Mouse (Mus musculus): ENCODE measurements around the gene Helz. TPM values are rescaled to one million over a fixed set of nuclear protein-coding genes. Genes with fewer than 3 reads are reported as not detected.

Gene Helz
- polyA plus RNA-seq, 1 experiment from 2014 or later = 22.0 TPM

DNA sequence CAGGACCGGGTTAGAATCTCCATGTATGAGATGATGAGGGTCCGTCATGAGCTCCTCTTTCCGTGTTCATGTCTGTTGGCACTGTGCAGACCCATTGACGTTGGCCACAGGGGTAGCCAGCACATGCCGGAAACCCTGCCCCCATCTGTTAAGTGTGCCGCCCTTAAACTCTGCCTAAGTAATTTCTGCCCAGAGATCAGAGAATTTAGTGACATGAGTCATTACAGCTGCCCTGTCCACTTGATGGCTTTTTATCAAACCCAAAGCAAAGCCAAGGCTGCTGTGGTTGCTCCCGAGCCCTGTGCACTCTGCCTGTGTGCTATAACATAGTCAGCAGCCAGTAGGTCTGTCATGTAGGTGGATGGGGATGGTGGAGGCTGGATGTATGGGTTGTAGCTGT lies 83.4 kb downstream of the Helz start:
- H3K4me1 ChIP-seq = no peaks in the 10 kb centered on the region

GRCm38 (mm10) chr11:107633563-107634146 lies 85.9 kb downstream of the Helz start:
- H3K4me1 ChIP-seq = no peaks in the 10 kb centered on the region
- no peak overlapping the region for H3K4me2 ChIP-seq (replicated peaks)
- no peaks in the 10 kb centered on the region for H3K27me3 ChIP-seq
- H3K4me3 ChIP-seq = no peak overlapping the region
- H3K36me3 ChIP-seq = peaks cover 62% of the 10 kb centered on the region
- no peaks in the 10 kb centered on the region for H3K9me3 ChIP-seq
- 93% methylated on average over 5 of the region's 5 CpGs for WGBS
- no peak overlapping the region for H3K9ac ChIP-seq
- ATAC-seq (ENCODE audit: low FRiP score, low read depth) = no peak
- no peak overlapping the region for H3K27ac ChIP-seq

More for the DNA sequence above, 83.4 kb downstream of the Helz start:
- no peak overlapping the region for H3K9ac ChIP-seq
- no peaks in the 10 kb centered on the region for H3K9me3 ChIP-seq
- H3K27me3 ChIP-seq = no peaks in the 10 kb centered on the region
- no peak overlapping the region for H3K27ac ChIP-seq
- H3K36me3 ChIP-seq = peaks cover 53% of the 10 kb centered on the region
- ATAC-seq (ENCODE audit: low FRiP score, low read depth) = no peak
- H3K4me2 ChIP-seq (replicated peaks) = no peak overlapping the region
- WGBS = 90% methylated on average over 7 of the region's 7 CpGs
- H3K4me3 ChIP-seq = no peak overlapping the region

- H3K27ac ChIP-seq = no peak overlapping the region
- H3K36me3 ChIP-seq = peaks cover 69% of the 10 kb centered on the region
- H3K27me3 ChIP-seq = no peaks in the 10 kb centered on the region
- no peak overlapping the region for H3K4me3 ChIP-seq
- no peaks in the 10 kb centered on the region for H3K4me1 ChIP-seq
- H3K4me2 ChIP-seq (replicated peaks) = no peak overlapping the region
- no peak for ATAC-seq (ENCODE audit: low FRiP score, low read depth)
- no peaks in the 10 kb centered on the region for H3K9me3 ChIP-seq
- 80% methylated on average over 5 of the region's 5 CpGs for WGBS
- no peak overlapping the region for H3K9ac ChIP-seq
These were observed 90.4 kb downstream of the Helz start for GRCm38 (mm10) chr11:107638137-107638536.

- H3K9ac ChIP-seq = no peak overlapping the region
- H3K27ac ChIP-seq = no peak overlapping the region
- H3K4me1 ChIP-seq = no peaks in the 10 kb centered on the region
- no peaks in the 10 kb centered on the region for H3K27me3 ChIP-seq
- H3K4me3 ChIP-seq = no peak overlapping the region
- WGBS = 90% methylated on average over 2 of the region's 2 CpGs
- H3K36me3 ChIP-seq = peaks cover 68% of the 10 kb centered on the region
- ATAC-seq (ENCODE audit: low FRiP score, low read depth) = no peak
- H3K4me2 ChIP-seq (replicated peaks) = no peak overlapping the region
- no peaks in the 10 kb centered on the region for H3K9me3 ChIP-seq
These were observed 91.9 kb downstream of the Helz start for GRCm38 (mm10) chr11:107639657-107640056.

GRCm38 (mm10) chr11:107644461-107644860 lies 96.7 kb downstream of the Helz start:
- H3K9me3 ChIP-seq = no peaks in the 10 kb centered on the region
- peaks cover 72% of the 10 kb centered on the region for H3K36me3 ChIP-seq
- H3K4me2 ChIP-seq (replicated peaks) = no peak overlapping the region
- H3K4me1 ChIP-seq = no peaks in the 10 kb centered on the region
- 97% methylated on average over 4 of the region's 4 CpGs for WGBS
- no peaks in the 10 kb centered on the region for H3K27me3 ChIP-seq
- no peak for ATAC-seq (ENCODE audit: low FRiP score, low read depth)
- H3K4me3 ChIP-seq = no peak overlapping the region
- H3K27ac ChIP-seq = no peak overlapping the region
- H3K9ac ChIP-seq = no peak overlapping the region

- 98% methylated on average over 3 of the region's 3 CpGs for WGBS
- Histone ChIP-seq H3K27ac (no peak overlapping the region), H3K4me1 (no peaks in the 10 kb centered on the region), H3K4me2 (replicated peaks) (no peak overlapping the region), H3K9ac (no peak overlapping the region), H3K27me3 (no peaks in the 10 kb centered on the region), H3K9me3 (no peaks in the 10 kb centered on the region), H3K36me3 (peaks cover 83% of the 10 kb centered on the region), H3K4me3 (no peak overlapping the region)
- ATAC-seq (ENCODE audit: low FRiP score, low read depth) = no peak
These were observed 99.6 kb downstream of the Helz start for GRCm38 (mm10) chr11:107647330-107647729.

GRCm38 (mm10) chr11:107648668-107649067 lies 100.9 kb downstream of the Helz start:
- H3K9me3 ChIP-seq = no peaks in the 10 kb centered on the region
- H3K4me1 ChIP-seq = no peaks in the 10 kb centered on the region
- no peak for ATAC-seq (ENCODE audit: low FRiP score, low read depth)
- H3K4me2 ChIP-seq (replicated peaks) = no peak overlapping the region
- H3K9ac ChIP-seq = no peak overlapping the region
- 88% methylated on average over 4 of the region's 4 CpGs for WGBS
- no peak overlapping the region for H3K4me3 ChIP-seq
- no peaks in the 10 kb centered on the region for H3K27me3 ChIP-seq
- H3K27ac ChIP-seq = no peak overlapping the region
- H3K36me3 ChIP-seq = peaks cover 82% of the 10 kb centered on the region

GRCm38 (mm10) chr11:107649458-107649857 lies 101.7 kb downstream of the Helz start:
- no peak for ATAC-seq (ENCODE audit: low FRiP score, low read depth)
- 96% methylated on average over 14 of the region's 14 CpGs for WGBS
- H3K4me3 ChIP-seq = no peak overlapping the region
- no peak overlapping the region for H3K9ac ChIP-seq
- no peak overlapping the region for H3K27ac ChIP-seq
- H3K4me2 ChIP-seq (replicated peaks) = no peak overlapping the region
- no peaks in the 10 kb centered on the region for H3K27me3 ChIP-seq
- H3K36me3 ChIP-seq = peaks cover 74% of the 10 kb centered on the region
- H3K9me3 ChIP-seq = no peaks in the 10 kb centered on the region
- no peaks in the 10 kb centered on the region for H3K4me1 ChIP-seq

DNA sequence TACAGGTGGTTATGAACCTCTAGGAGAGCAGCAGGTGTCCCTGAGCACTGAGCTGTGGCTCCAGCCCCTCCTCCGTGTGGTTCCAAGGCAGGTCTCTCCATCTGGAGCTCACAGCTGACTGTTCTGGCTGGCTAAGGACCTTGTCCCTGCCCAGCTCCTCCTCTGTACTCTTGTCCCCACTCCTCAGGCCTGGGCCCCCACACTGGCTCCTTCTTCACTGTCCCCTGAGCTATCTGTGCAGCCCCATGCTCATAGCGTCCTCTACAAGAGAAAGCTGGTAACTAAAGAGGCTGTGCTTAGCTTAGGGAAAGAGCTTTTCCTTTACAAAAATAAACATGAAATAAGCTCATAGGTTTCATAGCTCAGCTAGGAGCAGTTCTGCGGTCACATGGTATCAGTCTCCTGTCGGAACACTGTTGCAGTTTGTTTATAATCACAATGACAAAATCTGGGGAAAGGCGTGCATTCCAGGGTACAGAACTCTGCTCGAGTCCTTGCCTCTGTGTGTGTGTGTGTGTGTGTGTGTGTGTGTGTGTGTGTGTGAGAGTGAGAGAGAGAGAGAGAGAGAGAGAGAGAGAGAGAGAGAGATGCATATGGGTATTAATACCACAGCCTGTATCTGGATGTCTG lies 102.8 kb downstream of the Helz start:
- Histone ChIP-seq H3K9ac (no peak overlapping the region), H3K27ac (no peak overlapping the region), H3K9me3 (no peaks in the 10 kb centered on the region), H3K27me3 (no peaks in the 10 kb centered on the region), H3K4me2 (replicated peaks) (no peak overlapping the region), H3K4me1 (no peaks in the 10 kb centered on the region), H3K4me3 (no peak overlapping the region), H3K36me3 (peaks cover 70% of the 10 kb centered on the region)
- WGBS = 76% methylated on average over 6 of the region's 6 CpGs
- ATAC-seq (ENCODE audit: low FRiP score, low read depth) = no peak

DNA sequence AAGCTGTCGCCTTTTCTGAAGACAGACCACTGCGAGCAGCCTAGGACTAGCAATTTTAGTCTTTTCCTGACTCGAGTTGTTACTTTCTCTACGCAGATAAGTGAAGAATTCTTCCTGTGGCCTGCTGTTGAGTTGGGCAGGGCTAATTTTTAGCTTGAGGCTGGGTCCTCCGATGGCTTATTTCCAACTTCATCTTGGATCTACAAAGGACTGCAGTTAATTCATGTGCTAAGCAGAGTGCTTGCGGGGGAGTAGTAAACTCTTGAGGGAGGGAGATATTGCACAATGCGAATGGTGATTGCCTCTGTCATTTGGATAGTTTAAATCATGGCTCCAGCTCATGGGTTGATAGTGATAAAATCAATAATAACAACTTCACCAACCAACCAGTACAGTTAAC lies 103.7 kb downstream of the Helz start:
- Histone ChIP-seq H3K4me1 (no peaks in the 10 kb centered on the region), H3K9ac (no peak overlapping the region), H3K4me2 (replicated peaks) (no peak overlapping the region), H3K27ac (no peak overlapping the region), H3K27me3 (no peaks in the 10 kb centered on the region), H3K9me3 (no peaks in the 10 kb centered on the region), H3K36me3 (peaks cover 68% of the 10 kb centered on the region), H3K4me3 (no peak overlapping the region)
- ATAC-seq (ENCODE audit: low FRiP score, low read depth) = no peak
- 84% methylated on average over 7 of the region's 7 CpGs for WGBS

DNA sequence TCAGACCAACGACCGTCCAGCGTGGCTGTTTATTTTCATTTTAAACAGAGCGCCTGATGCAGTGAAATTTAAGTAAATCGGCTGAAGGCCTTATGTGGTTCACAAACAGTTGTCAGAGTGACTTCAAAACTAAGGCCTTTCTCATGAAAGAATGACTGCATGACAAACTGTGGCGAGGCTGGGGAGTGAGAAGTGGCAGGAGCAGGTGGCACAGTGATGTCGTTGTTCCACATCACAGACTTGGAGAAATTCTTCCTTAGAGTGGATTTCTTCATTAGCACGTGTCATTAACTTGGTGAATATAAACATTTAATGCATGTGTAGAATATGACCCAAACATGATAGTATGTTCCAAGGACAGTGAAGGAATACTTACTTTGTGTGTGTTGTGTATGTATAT lies 104.4 kb downstream of the Helz start:
- WGBS = 72% methylated on average over 8 of the region's 8 CpGs
- H3K9ac ChIP-seq = no peak overlapping the region
- no peak for ATAC-seq (ENCODE audit: low FRiP score, low read depth)

DNA sequence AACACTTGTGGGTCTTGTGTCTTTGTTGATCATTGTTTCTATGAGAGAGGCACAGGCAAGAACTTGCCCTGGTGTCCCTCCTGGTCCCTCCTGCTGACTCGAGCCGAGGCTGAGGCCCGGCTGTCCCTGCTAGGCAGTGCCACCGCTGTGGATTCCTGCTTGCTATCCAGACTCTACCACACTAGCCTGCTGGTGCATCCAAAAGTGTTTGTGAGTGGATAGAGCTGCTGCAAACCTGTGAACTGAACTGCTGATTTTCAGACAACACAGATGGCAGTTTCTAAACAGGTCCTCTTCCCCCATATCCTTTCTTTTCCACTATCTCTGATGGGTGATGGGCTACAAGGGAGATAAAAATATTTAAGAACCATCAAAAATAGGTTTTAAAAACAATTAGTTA lies 107.8 kb downstream of the Helz start:
- Histone ChIP-seq H3K4me3 (no peak overlapping the region), H3K27ac (no peak overlapping the region), H3K9ac (no peak overlapping the region), H3K4me1 (no peaks in the 10 kb centered on the region), H3K4me2 (replicated peaks) (no peak overlapping the region), H3K36me3 (peaks cover 63% of the 10 kb centered on the region), H3K27me3 (no peaks in the 10 kb centered on the region), H3K9me3 (no peaks in the 10 kb centered on the region)
- ATAC-seq (ENCODE audit: low FRiP score, low read depth) = no peak
- WGBS = 79% methylated on average over 4 of the region's 4 CpGs

More for the DNA sequence above, 104.4 kb downstream of the Helz start:
- Histone ChIP-seq H3K4me3 (no peak overlapping the region), H3K4me2 (replicated peaks) (no peak overlapping the region), H3K27ac (no peak overlapping the region), H3K4me1 (no peaks in the 10 kb centered on the region), H3K36me3 (peaks cover 73% of the 10 kb centered on the region), H3K27me3 (no peaks in the 10 kb centered on the region), H3K9me3 (no peaks in the 10 kb centered on the region)

DNA sequence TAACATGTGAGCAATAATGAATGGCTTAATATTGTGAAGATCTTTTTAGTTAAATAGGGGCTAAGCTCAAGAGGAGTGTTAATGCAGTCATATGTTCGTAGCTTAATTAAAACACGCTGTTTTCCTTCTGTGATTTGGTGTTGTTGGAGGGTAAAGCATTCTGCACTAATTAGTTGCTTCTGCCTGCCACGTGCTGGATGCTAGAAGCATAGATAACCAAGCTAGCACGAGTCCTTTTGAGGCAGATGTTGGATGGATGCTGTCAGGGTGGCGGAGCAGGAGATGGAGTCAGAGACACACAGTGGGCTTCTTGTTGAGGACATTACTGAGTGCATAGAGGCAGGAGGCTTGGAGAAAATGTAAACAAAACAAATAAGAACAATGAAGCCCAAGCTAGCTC lies 109.4 kb downstream of the Helz start:
- Histone ChIP-seq H3K9ac (no peak overlapping the region), H3K4me3 (no peak overlapping the region), H3K9me3 (no peaks in the 10 kb centered on the region), H3K4me2 (replicated peaks) (no peak overlapping the region), H3K4me1 (no peaks in the 10 kb centered on the region), H3K27me3 (no peaks in the 10 kb centered on the region), H3K36me3 (peaks cover 61% of the 10 kb centered on the region), H3K27ac (no peak overlapping the region)
- no peak for ATAC-seq (ENCODE audit: low FRiP score, low read depth)
- WGBS = 66% methylated on average over 5 of the region's 5 CpGs

Measured in limb, embryonic 13.5 days (tissue).